In the genomic region with DNA sequence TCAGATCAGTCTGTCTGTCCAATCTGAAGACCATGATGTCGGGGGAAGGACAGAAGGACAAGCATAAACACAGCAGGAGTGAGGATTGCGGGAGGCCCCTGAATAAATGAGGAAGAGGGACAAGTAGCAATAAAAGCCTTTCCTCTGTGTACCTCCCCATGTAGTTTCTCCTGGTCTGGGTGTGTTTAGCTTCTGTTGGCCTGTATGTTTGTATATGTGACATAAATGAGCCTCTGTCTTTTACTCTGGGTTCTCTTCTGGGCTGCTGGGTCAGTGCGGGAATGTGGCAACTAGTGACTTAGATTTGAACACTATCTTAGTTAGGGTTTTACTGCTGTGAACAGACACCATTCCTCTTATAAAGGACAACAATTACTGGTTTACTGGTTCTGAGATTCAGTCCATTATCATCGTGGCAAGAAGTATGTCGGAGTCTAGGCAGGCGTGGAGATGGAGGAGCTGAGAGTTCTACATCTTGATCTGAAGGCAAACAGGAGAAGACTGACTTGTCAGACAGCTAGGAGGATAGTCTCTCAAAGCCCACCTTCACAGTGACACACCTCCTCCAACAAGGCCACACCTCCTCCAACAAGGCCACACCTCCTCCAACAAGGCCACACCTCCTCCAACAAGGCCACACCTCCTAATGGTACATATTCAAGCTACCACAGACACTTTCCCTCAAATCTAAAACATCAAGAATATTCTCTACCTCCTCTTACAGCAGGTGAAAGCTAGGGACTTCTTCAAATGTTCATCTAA, we compare ENCODE assay signal across 22 mouse cellular contexts.
DNase-seq lines count a peak whose midpoint lies in the region; ATAC-seq and TF ChIP-seq lines count a peak whose summit lies in the region.
"Had no signal": no experiment of that assay in that cellular context is flagged by ENCODE, and none has a peak within 500 bp of the region (broad histone marks: within the 10 kb centered on the region; RNA-seq: fewer than 3 reads in every experiment).

No protein-coding gene starts in this region.

- no peak overlapping the region for H3K4me2 ChIP-seq in intestine, embryonic 16.5 days (ENCODE audit: low read depth, low read length)
- no peak overlapping the region for H3K4me2 ChIP-seq in intestine, embryonic 15.5 days (replicated peaks)
- H3K4me2 ChIP-seq: embryonic facial prominence, embryonic 13.5 days; embryonic facial prominence, embryonic 15.5 days; forebrain, embryonic 12.5 days had no signal

- WGBS in intestine, embryonic 16.5 days = 80% methylated on average over 6 of the region's 6 CpGs
- 78% methylated on average over 6 of the region's 6 CpGs for WGBS in intestine, embryonic 15.5 days
- whole genome bisulfite sequencing in small intestine, adult 2 months = 72% methylated on average over 6 of the region's 6 CpGs

- H3K4me3 ChIP-seq in intestine, embryonic 16.5 days (ENCODE audit: low read length) = no peak overlapping the region
- no peak overlapping the region for H3K4me3 ChIP-seq in intestine, embryonic 15.5 days (replicated peaks)
- no peak overlapping the region for H3K4me3 ChIP-seq in small intestine, adult 2 months (ENCODE audit: low read depth, low read length)
- H3K4me3 ChIP-seq: embryonic facial prominence, embryonic 13.5 days; embryonic facial prominence, embryonic 15.5 days; erythroblast, embryonic 14.5 days; forebrain, embryonic 10.5 days; forebrain, embryonic 12.5 days had no signal

- H3K27ac ChIP-seq in intestine, embryonic 16.5 days (ENCODE audit: low read length) = no peak overlapping the region
- no peak overlapping the region for H3K27ac ChIP-seq in intestine, embryonic 15.5 days
- 0 out of 2 replicates have a peak overlapping the region, but pooled peaks have one; percentile 5 for H3K27ac ChIP-seq in small intestine, adult 2 months (ENCODE audit: insufficient read depth, low read depth, low read length)
- H3K27ac ChIP-seq: embryonic facial prominence, embryonic 13.5 days; embryonic facial prominence, embryonic 15.5 days; forebrain, embryonic 10.5 days; forebrain, embryonic 12.5 days had no signal

- peak; percentile 27 for DNase-seq in testis, postnatal 10 days (ENCODE audit: low spot score)
- no peak for DNase-seq in testis, postnatal 14 days (ENCODE audit: low spot score)
- DNase-seq in lung, postnatal 25 days (ENCODE audit: low spot score) = no peak
- DNase-seq: adrenal gland, adult 2 months; adrenal gland, postnatal 10 days; adrenal gland, postnatal 25 days; cerebellum, adult 11 months; cerebellum, adult 18-20 months; cerebellum, adult 8-10 months; cerebellum, adult 9-11 months; cerebellum, postnatal 14 days; cerebellum, postnatal 36 days; embryo, embryonic 11 days had no signal

- no peak overlapping the region for H3K9ac ChIP-seq in intestine, embryonic 16.5 days (ENCODE audit: low read depth, low read length)
- H3K9ac ChIP-seq in intestine, embryonic 15.5 days = no peak overlapping the region
- H3K9ac ChIP-seq: embryonic facial prominence, embryonic 13.5 days; embryonic facial prominence, embryonic 15.5 days; forebrain, embryonic 12.5 days had no signal

- H3K4me1 ChIP-seq in intestine, embryonic 16.5 days (ENCODE audit: control insufficient read depth, insufficient read depth, low read length) = no peaks in the 10 kb centered on the region
- no peaks in the 10 kb centered on the region for H3K4me1 ChIP-seq in intestine, embryonic 15.5 days (replicated peaks)
- H3K4me1 ChIP-seq in small intestine, adult 2 months (ENCODE audit: control insufficient read depth, insufficient read depth, insufficient read length, low read length) = peaks cover 15% of the 10 kb centered on the region; the same call in 1 of the 2 replicates

- no peaks in the 10 kb centered on the region for H3K36me3 ChIP-seq in intestine, embryonic 16.5 days (ENCODE audit: control insufficient read depth, insufficient read depth, low read length)
- no peaks in the 10 kb centered on the region for H3K36me3 ChIP-seq in intestine, embryonic 15.5 days
- H3K36me3 ChIP-seq in small intestine, adult 2 months (ENCODE audit: control insufficient read depth, insufficient read depth, low read length) = no peaks in the 10 kb centered on the region
- H3K36me3 ChIP-seq: embryonic facial prominence, embryonic 13.5 days; embryonic facial prominence, embryonic 15.5 days; forebrain, embryonic 10.5 days; forebrain, embryonic 12.5 days had no signal

- TF ChIP-seq POLR2A in small intestine, adult 2 months (IDR thresholded peaks at IDR 0.05; ENCODE audit: low read depth, low read length) = no peak

- TF ChIP-seq CTCF in small intestine, adult 2 months (IDR thresholded peaks at IDR 0.05; ENCODE audit: extremely low read depth, insufficient read length, insufficient replicate concordance, low read depth, low read length) = no peak

- no peaks in the 10 kb centered on the region for H3K27me3 ChIP-seq in intestine, embryonic 16.5 days (replicated peaks; ENCODE audit: control insufficient read depth, insufficient read depth, low read length)
- no peaks in the 10 kb centered on the region for H3K27me3 ChIP-seq in intestine, embryonic 15.5 days (replicated peaks)
- no peaks in the 10 kb centered on the region for H3K27me3 ChIP-seq in small intestine, adult 2 months (ENCODE audit: control insufficient read depth, insufficient read depth, low read length)
- H3K27me3 ChIP-seq: embryonic facial prominence, embryonic 13.5 days; embryonic facial prominence, embryonic 15.5 days; forebrain, embryonic 12.5 days had no signal

- peak; percentile 50; the same call in 1 of the 2 replicates for ATAC-seq in intestine, embryonic 16.5 days
- ATAC-seq in intestine, embryonic 15.5 days = no peak
- ATAC-seq: forebrain, embryonic 14.5 days had no signal

- no peaks in the 10 kb centered on the region for H3K9me3 ChIP-seq in intestine, embryonic 16.5 days (ENCODE audit: control insufficient read depth, low read length)
- H3K9me3 ChIP-seq in intestine, embryonic 15.5 days = no peaks in the 10 kb centered on the region
- H3K9me3 ChIP-seq: embryonic facial prominence, embryonic 13.5 days; embryonic facial prominence, embryonic 15.5 days; forebrain, embryonic 10.5 days; forebrain, embryonic 12.5 days had no signal
